Mouse (Mus musculus): ENCODE results near the gene St6galnac3.

DNA sequence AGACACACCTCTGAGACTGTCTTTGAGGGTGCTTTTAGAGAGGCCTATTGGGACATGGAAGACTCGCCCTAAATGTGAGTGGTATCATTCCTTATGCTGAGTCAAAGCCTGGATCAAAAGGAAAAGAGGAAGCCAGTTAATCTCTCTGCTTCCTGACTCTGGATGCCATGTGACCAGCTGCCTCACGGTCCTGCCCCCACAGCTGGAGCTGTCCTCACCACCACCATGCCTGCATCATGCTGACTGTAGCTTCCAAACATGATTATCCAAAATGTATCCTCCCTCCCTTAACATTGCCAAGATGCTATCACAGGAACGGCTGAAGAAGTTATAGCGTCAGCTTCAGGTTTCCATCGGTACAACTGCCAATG, 244.4 kb downstream of the St6galnac3 start:
- no peak for TF ChIP-seq USF1 (IDR thresholded peaks at IDR 0.05; ENCODE audit: low read depth)
- TF ChIP-seq CTCF (IDR thresholded peaks at IDR 0.05; ENCODE audit: control insufficient read depth, insufficient read depth, insufficient read length) = no peak
- TF ChIP-seq MAX (IDR thresholded peaks at IDR 0.05) = no peak
- no peak for TF ChIP-seq FOSL1 (IDR thresholded peaks at IDR 0.05; ENCODE audit: insufficient read depth, low read length, poor library complexity, severe bottlenecking)
- no peak for TF ChIP-seq MYOG (IDR thresholded peaks at IDR 0.05; ENCODE audit: control insufficient read depth, extremely low read depth, insufficient read length)
- TF ChIP-seq CEBPB (IDR thresholded peaks at IDR 0.05; ENCODE audit: low read depth) = no peak
- no peak for TF ChIP-seq MYOD1 (IDR thresholded peaks at IDR 0.05; ENCODE audit: control insufficient read depth, insufficient read length, low read depth)
